Mouse (Mus musculus) limb, embryonic 14.5 days (tissue): ENCODE data around the gene Llgl2. TPM values are rescaled to one million over a fixed set of nuclear protein-coding genes. Genes with fewer than 3 reads are reported as not detected.

Source experiments
- ATAC-seq: fragments of 200-750 bp; cut with Nextera tagmentation; 2 replicates; pipeline ENCODE4 v1.8.0; 2017; ENCODE audit warnings: low read depth, moderate number of reproducible peaks, moderate TSS enrichment; ENCODE audit not compliant: low FRiP score
- DNase-seq: peaks from one replicate; pipeline ENCODE4 v3.0.0-alpha.2; 2015; ENCODE audit warnings: low spot score
- H3K27ac ChIP-seq: fragments of 300-500 bp; sonication (generic); replicated peaks from 2 replicates; pipeline ENCODE4 v1.5.1; 2014; ENCODE audit warnings: low read depth, mild to moderate bottlenecking, low read length, moderate library complexity, mixed read lengths
- H3K27me3 ChIP-seq: fragments of 300-500 bp; sonication (generic); 2 replicates; pipeline ENCODE4 v1.6.1; 2014; ENCODE audit warnings: low read length, mixed read lengths; ENCODE audit not compliant: control insufficient read depth, insufficient read depth
- H3K36me3 ChIP-seq: fragments of 300-500 bp; sonication (generic); 2 replicates; pipeline ENCODE4 v1.6.1; 2014; ENCODE audit warnings: mild to moderate bottlenecking, low read length, moderate library complexity, mixed read lengths; ENCODE audit not compliant: control insufficient read depth, insufficient read depth
- H3K4me1 ChIP-seq: fragments of 300-500 bp; sonication (generic); 2 replicates; pipeline ENCODE4 v1.6.1; 2014; ENCODE audit warnings: antibody characterized with exemption, low read length, mixed read lengths; ENCODE audit not compliant: control insufficient read depth, insufficient read depth
- H3K4me2 ChIP-seq: fragments of 300-500 bp; sonication (generic); replicated peaks from 2 replicates; pipeline ENCODE4 v1.6.1; 2014; ENCODE audit warnings: low read depth, mild to moderate bottlenecking, low read length, moderate library complexity; ENCODE audit not compliant: severe bottlenecking
- H3K4me3 ChIP-seq: fragments of 300-500 bp; sonication (generic); replicated peaks from 2 replicates; pipeline ENCODE4 v1.5.1; 2014; ENCODE audit warnings: low read length
- H3K9ac ChIP-seq: fragments of 300-500 bp; sonication (generic); 2 replicates; pipeline ENCODE4 v1.6.1; 2014; ENCODE audit warnings: mild to moderate bottlenecking, low read depth, low read length, moderate library complexity; ENCODE audit not compliant: severe bottlenecking
- H3K9me3 ChIP-seq: fragments of 300-500 bp; sonication (generic); 2 replicates; pipeline ENCODE4 v1.6.1; 2016; ENCODE audit warnings: low read length; ENCODE audit not compliant: control insufficient read depth
- POLR2A ChIP-seq: fragments of 200-500 bp; IDR thresholded peaks from 2 replicates; pipeline ENCODE4 v1.8.0; 2012; ENCODE audit warnings: inconsistent platforms, mild to moderate bottlenecking, moderate library complexity, borderline replicate concordance; ENCODE audit not compliant: insufficient read depth, insufficient read length; ENCODE audit errors: extremely low read depth
- WGBS: fragments of 180-500 bp; shearing (Covaris S2); extraction: QIAGEN DNeasy Blood & Tissue Kit; methylation state at CpG from one replicate; pipeline ENCODE4 v1.1.7; 2014; 5-methylcytosine and 5-hydroxymethylcytosine counted together
- polyA plus RNA-seq, 2 experiments: library from polyadenylated mRNA; depleted of rRNA in 1 of 2; stranded (reverse) in 1 of 2; unstranded in 1 of 2; fragments of >200 nt; fragmentation: Nextera tagmentation in 1 of 2; extraction: Ambion mirVana in 1 of 2; gene quantifications; 2 replicates each; pipeline versions ENCODE4 v1.2.1 to v1.2.3; 2012 to 2014

Llgl2 gene
- polyA plus RNA-seq, 2 experiments: 11.2 to 12.3 TPM

DNA sequence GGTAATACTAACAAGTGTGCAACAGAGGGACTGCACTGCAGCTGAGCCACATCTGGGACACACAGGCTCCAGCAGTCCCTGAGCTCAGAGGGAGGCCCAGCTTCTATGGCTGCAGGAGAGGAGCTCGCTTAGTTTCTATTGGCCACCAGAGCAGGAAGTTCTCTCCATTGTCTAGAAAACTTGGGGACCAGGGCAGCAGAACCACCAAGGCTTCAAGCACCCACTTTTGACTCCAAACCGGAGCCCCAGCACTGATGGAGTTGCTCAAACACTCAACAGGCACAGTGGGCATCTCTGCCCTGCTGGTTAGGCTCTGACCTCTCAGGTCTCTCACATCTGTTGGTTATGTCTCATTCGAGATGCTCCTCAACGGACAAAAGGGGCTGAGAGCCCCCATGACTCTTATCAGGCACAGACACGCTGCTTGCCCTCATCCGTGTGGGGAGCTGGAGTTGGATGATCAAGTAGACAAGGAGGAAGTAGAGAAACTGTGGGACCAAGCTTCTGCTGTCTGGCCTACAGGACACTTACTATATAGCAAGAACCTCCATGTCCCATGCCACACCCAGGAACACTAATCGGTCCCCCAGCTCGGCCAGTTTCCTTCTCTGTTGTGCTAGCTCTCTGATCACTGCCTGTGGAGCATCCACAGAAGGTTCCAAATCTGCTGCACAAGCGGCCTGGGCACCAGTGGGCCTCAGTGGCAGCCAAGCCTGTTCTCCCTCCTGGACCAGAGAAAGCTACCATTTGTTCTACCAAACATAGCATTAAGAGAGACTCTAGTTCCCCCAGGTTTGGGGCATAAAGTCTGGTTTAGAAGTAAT, 77.7 kb downstream of the Llgl2 start:
- H3K9me3 ChIP-seq: no peaks in the 10 kb centered on the region

DNA sequence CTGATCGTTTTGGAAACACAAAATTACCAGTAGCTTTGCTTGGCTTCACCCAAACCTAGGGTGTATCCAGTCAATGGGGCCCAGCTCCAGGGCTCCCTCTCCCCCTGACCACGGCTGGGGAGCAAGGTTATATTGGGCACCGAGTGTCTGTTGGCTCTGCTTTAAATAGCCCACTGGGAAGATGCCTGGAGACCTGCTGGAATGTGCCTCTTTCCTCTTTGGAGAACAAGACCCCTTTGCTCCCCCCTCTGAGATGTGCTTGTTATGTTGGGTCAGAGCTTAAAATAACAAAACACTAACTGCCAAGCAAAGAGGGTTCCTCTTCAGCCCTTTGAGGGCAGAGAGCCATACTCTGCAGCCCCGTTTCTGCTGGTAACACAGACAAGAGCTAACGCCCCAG, 78.3 kb downstream of the Llgl2 start:
- no peak for TF ChIP-seq POLR2A
- peaks cover 6% of the 10 kb centered on the region; the same call in 1 of the 2 replicates for H3K36me3 ChIP-seq
- H3K4me1 ChIP-seq: peaks cover 12% of the 10 kb centered on the region; the same call in 1 of the 2 replicates
- H3K4me2 ChIP-seq: no peak overlapping the region
- 0 out of 2 replicates have a peak, but pooled peaks have one; percentile 17 for ATAC-seq
- H3K27me3 ChIP-seq: no peaks in the 10 kb centered on the region
- DNase-seq: no peak
- WGBS: 76% methylated on average over 5 of the region's 5 CpGs
- H3K9me3 ChIP-seq: no peaks in the 10 kb centered on the region
- H3K27ac ChIP-seq: 0 out of 2 replicates have a peak overlapping the region, but pooled peaks have one; percentile 38
- H3K9ac ChIP-seq: no peak overlapping the region
- no peak overlapping the region for H3K4me3 ChIP-seq

More for the DNA sequence above, 77.7 kb downstream of the Llgl2 start:
- TF ChIP-seq POLR2A: no peak
- WGBS: 85% methylated on average over 9 of the region's 9 CpGs
- peaks cover 10% of the 10 kb centered on the region; the same call in 1 of the 2 replicates for H3K36me3 ChIP-seq
- no peak overlapping the region for H3K4me2 ChIP-seq
- ATAC-seq (no peak), DNase-seq (no peak)
- H3K9ac ChIP-seq: no peak overlapping the region
- peaks cover 12% of the 10 kb centered on the region; the same call in 1 of the 2 replicates for H3K4me1 ChIP-seq
- no peaks in the 10 kb centered on the region for H3K27me3 ChIP-seq
- H3K4me3 ChIP-seq: no peak overlapping the region
- no peak overlapping the region for H3K27ac ChIP-seq

GRCm38 (mm10) chr11:115902831-115903230, 79.0 kb downstream of the Llgl2 start:
- TF ChIP-seq POLR2A: no peak
- Histone ChIP-seq H3K36me3 (peaks cover 3% of the 10 kb centered on the region; the same call in 1 of the 2 replicates), H3K4me2 (no peak overlapping the region), H3K4me3 (no peak overlapping the region), H3K27ac (0 out of 2 replicates have a peak overlapping the region, but pooled peaks have one; percentile 38), H3K9ac (no peak overlapping the region), H3K9me3 (no peaks in the 10 kb centered on the region), H3K27me3 (no peaks in the 10 kb centered on the region), H3K4me1 (peaks cover 12% of the 10 kb centered on the region; the same call in 1 of the 2 replicates)
- WGBS: 73% methylated on average over 1 of the region's 1 CpGs
- DNase-seq (no peak), ATAC-seq (no peak)

GRCm38 (mm10) chr11:115903384-115904230, 79.8 kb downstream of the Llgl2 start:
- Histone ChIP-seq H3K27ac (no peak overlapping the region), H3K4me3 (no peak overlapping the region), H3K4me1 (peaks cover 12% of the 10 kb centered on the region; the same call in 1 of the 2 replicates), H3K36me3 (peaks cover 3% of the 10 kb centered on the region; the same call in 1 of the 2 replicates), H3K27me3 (no peaks in the 10 kb centered on the region), H3K4me2 (no peak overlapping the region), H3K9me3 (no peaks in the 10 kb centered on the region), H3K9ac (no peak overlapping the region)
- no peak for ATAC-seq
- 79% methylated on average over 11 of the region's 11 CpGs for WGBS
- no peak for TF ChIP-seq POLR2A
- DNase-seq: no peak
